Mouse (Mus musculus): ENCODE measurements around the gene Tead4. TPM values are rescaled to one million over a fixed set of nuclear protein-coding genes. Genes with fewer than 3 reads are reported as not detected.

Tead4 gene
- total and polyA plus RNA-seq, 3 experiments = 0.05 TPM; not detected in 2

GRCm38 (mm10) chr6:128272754-128273153 is 27.9 kb downstream of the Tead4 start:
- Histone ChIP-seq H3K9me3 (replicated peaks) (peaks cover 55% of the 10 kb centered on the region), H3K36me3 (replicated peaks) (no peaks in the 10 kb centered on the region), H3K4me3 (ENCODE audit: low read depth, low read length) (no peak overlapping the region), H3K4me1 (ENCODE audit: insufficient read depth, low read depth, low read length) (no peaks in the 10 kb centered on the region), H3K27me3 (ENCODE audit: insufficient read depth, low read length) (no peaks in the 10 kb centered on the region)
- DNase-seq (ENCODE audit: low spot score) (no peak), ATAC-seq (ENCODE audit: extremely low read depth, insufficient number of reproducible peaks, low FRiP score, poor library complexity, severe bottlenecking) (no peak)
- TF ChIP-seq CTCF (IDR thresholded peaks at IDR 0.05; ENCODE audit: low read depth, low read length) (no peak), GATA2 (IDR thresholded peaks at IDR 0.05; ENCODE audit: borderline replicate concordance, low read depth, low read length) (no peak), POLR2AphosphoS5 (IDR thresholded peaks at IDR 0.05; ENCODE audit: insufficient replicate concordance, low read depth, low read length) (no peak)

GRCm38 (mm10) chr6:128269850-128270249 is 30.8 kb downstream of the Tead4 start:
- TF ChIP-seq TAL1 (conservative IDR thresholded peaks at IDR 0.05; ENCODE audit: low read depth, low read length) = no peak
- TF ChIP-seq CTCF (IDR thresholded peaks at IDR 0.05; ENCODE audit: low read depth, low read length) = no peak
- TF ChIP-seq GATA2 (IDR thresholded peaks at IDR 0.05; ENCODE audit: borderline replicate concordance, low read depth, low read length) = no peak
- no peak for TF ChIP-seq POLR2AphosphoS5 (IDR thresholded peaks at IDR 0.05; ENCODE audit: insufficient replicate concordance, low read depth, low read length)
- no peak for TF ChIP-seq GATA1 (IDR thresholded peaks at IDR 0.05; ENCODE audit: borderline replicate concordance, low read length)

GRCm38 (mm10) chr6:128264870-128265526 is 35.6 kb downstream of the Tead4 start:
- no peaks in the 10 kb centered on the region for H3K36me3 ChIP-seq (replicated peaks)
- ATAC-seq (ENCODE audit: extremely low read depth, insufficient number of reproducible peaks, low FRiP score, poor library complexity, severe bottlenecking) (no peak), DNase-seq (ENCODE audit: low spot score) (no peak)
- H3K4me3 ChIP-seq (ENCODE audit: low read depth, low read length) = no peak overlapping the region
- no peaks in the 10 kb centered on the region for H3K27me3 ChIP-seq (ENCODE audit: insufficient read depth, low read length)
- no peaks in the 10 kb centered on the region for H3K4me1 ChIP-seq (ENCODE audit: insufficient read depth, low read depth, low read length)
- TF ChIP-seq CTCF (IDR thresholded peaks at IDR 0.05; ENCODE audit: low read depth, low read length) (no peak), GATA2 (IDR thresholded peaks at IDR 0.05; ENCODE audit: borderline replicate concordance, low read depth, low read length) (no peak), TAL1 (conservative IDR thresholded peaks at IDR 0.05; ENCODE audit: low read depth, low read length) (no peak), POLR2AphosphoS5 (IDR thresholded peaks at IDR 0.05; ENCODE audit: insufficient replicate concordance, low read depth, low read length) (no peak), GATA1 (IDR thresholded peaks at IDR 0.05; ENCODE audit: borderline replicate concordance, low read length) (no peak)
- peaks cover 51% of the 10 kb centered on the region for H3K9me3 ChIP-seq (replicated peaks)

More at GRCm38 (mm10) chr6:128269850-128270249, 30.8 kb downstream of the Tead4 start:
- no peak for DNase-seq (ENCODE audit: low spot score)
- ATAC-seq (ENCODE audit: extremely low read depth, insufficient number of reproducible peaks, low FRiP score, poor library complexity, severe bottlenecking) = no peak
- no peaks in the 10 kb centered on the region for H3K36me3 ChIP-seq (replicated peaks)
- no peaks in the 10 kb centered on the region for H3K27me3 ChIP-seq (ENCODE audit: insufficient read depth, low read length)
- H3K9me3 ChIP-seq (replicated peaks) = peaks cover 45% of the 10 kb centered on the region
- no peaks in the 10 kb centered on the region for H3K4me1 ChIP-seq (ENCODE audit: insufficient read depth, low read depth, low read length)
- H3K4me3 ChIP-seq (ENCODE audit: low read depth, low read length) = no peak overlapping the region

- DNase-seq (ENCODE audit: low spot score) (no peak), ATAC-seq (ENCODE audit: extremely low read depth, insufficient number of reproducible peaks, low FRiP score, poor library complexity, severe bottlenecking) (no peak)
- peaks cover 60% of the 10 kb centered on the region for H3K9me3 ChIP-seq (replicated peaks)
- no peak for TF ChIP-seq GATA2 (IDR thresholded peaks at IDR 0.05; ENCODE audit: borderline replicate concordance, low read depth, low read length)
- no peak for TF ChIP-seq TAL1 (conservative IDR thresholded peaks at IDR 0.05; ENCODE audit: low read depth, low read length)
- no peak for TF ChIP-seq CTCF (IDR thresholded peaks at IDR 0.05; ENCODE audit: low read depth, low read length)
- no peak for TF ChIP-seq GATA1 (IDR thresholded peaks at IDR 0.05; ENCODE audit: borderline replicate concordance, low read length)
- no peak overlapping the region for H3K4me3 ChIP-seq (ENCODE audit: low read depth, low read length)
- no peaks in the 10 kb centered on the region for H3K27me3 ChIP-seq (ENCODE audit: insufficient read depth, low read length)
- no peaks in the 10 kb centered on the region for H3K4me1 ChIP-seq (ENCODE audit: insufficient read depth, low read depth, low read length)
- no peaks in the 10 kb centered on the region for H3K36me3 ChIP-seq (replicated peaks)
Observed at GRCm38 (mm10) chr6:128261486-128261885, 39.1 kb downstream of the Tead4 start.

- TF ChIP-seq CTCF (IDR thresholded peaks at IDR 0.05; ENCODE audit: low read depth, low read length) = no peak
- no peak for TF ChIP-seq TAL1 (conservative IDR thresholded peaks at IDR 0.05; ENCODE audit: low read depth, low read length)
- no peak for TF ChIP-seq GATA2 (IDR thresholded peaks at IDR 0.05; ENCODE audit: borderline replicate concordance, low read depth, low read length)
- TF ChIP-seq GATA1 (IDR thresholded peaks at IDR 0.05; ENCODE audit: borderline replicate concordance, low read length) = no peak
- no peak for TF ChIP-seq POLR2AphosphoS5 (IDR thresholded peaks at IDR 0.05; ENCODE audit: insufficient replicate concordance, low read depth, low read length)
- DNase-seq (ENCODE audit: low spot score) (no peak), ATAC-seq (ENCODE audit: extremely low read depth, insufficient number of reproducible peaks, low FRiP score, poor library complexity, severe bottlenecking) (no peak)
- peaks cover 65% of the 10 kb centered on the region for H3K9me3 ChIP-seq (replicated peaks)
- no peaks in the 10 kb centered on the region for H3K36me3 ChIP-seq (replicated peaks)
- no peak overlapping the region for H3K4me3 ChIP-seq (ENCODE audit: low read depth, low read length)
- no peaks in the 10 kb centered on the region for H3K4me1 ChIP-seq (ENCODE audit: insufficient read depth, low read depth, low read length)
- no peaks in the 10 kb centered on the region for H3K27me3 ChIP-seq (ENCODE audit: insufficient read depth, low read length)
Observed at GRCm38 (mm10) chr6:128259252-128259651, 41.4 kb downstream of the Tead4 start.

- no peak overlapping the region for H3K4me3 ChIP-seq (ENCODE audit: low read depth, low read length)
- ATAC-seq (ENCODE audit: extremely low read depth, insufficient number of reproducible peaks, low FRiP score, poor library complexity, severe bottlenecking) (no peak), DNase-seq (ENCODE audit: low spot score) (no peak)
- TF ChIP-seq POLR2AphosphoS5 (IDR thresholded peaks at IDR 0.05; ENCODE audit: insufficient replicate concordance, low read depth, low read length) = no peak
- TF ChIP-seq CTCF (IDR thresholded peaks at IDR 0.05; ENCODE audit: low read depth, low read length) = no peak
- no peak for TF ChIP-seq TAL1 (conservative IDR thresholded peaks at IDR 0.05; ENCODE audit: low read depth, low read length)
- TF ChIP-seq GATA2 (IDR thresholded peaks at IDR 0.05; ENCODE audit: borderline replicate concordance, low read depth, low read length) = no peak
- TF ChIP-seq GATA1 (IDR thresholded peaks at IDR 0.05; ENCODE audit: borderline replicate concordance, low read length) = no peak
- H3K9me3 ChIP-seq (replicated peaks) = peaks cover 84% of the 10 kb centered on the region
- H3K36me3 ChIP-seq (replicated peaks) = no peaks in the 10 kb centered on the region
- no peaks in the 10 kb centered on the region for H3K27me3 ChIP-seq (ENCODE audit: insufficient read depth, low read length)
- no peaks in the 10 kb centered on the region for H3K4me1 ChIP-seq (ENCODE audit: insufficient read depth, low read depth, low read length)
Observed at GRCm38 (mm10) chr6:128255941-128256340, 44.7 kb downstream of the Tead4 start.

Measured in G1E (cell line).